Mouse (Mus musculus): Measurements from ENCODE around the gene Inpp5d. TPM values are rescaled to one million over a fixed set of nuclear protein-coding genes. Genes with fewer than 3 reads are reported as not detected.

Inpp5d gene
- total and polyA plus RNA-seq, 2 experiments from 2014 or later, result 3.1 to 6.4 TPM

DNA sequence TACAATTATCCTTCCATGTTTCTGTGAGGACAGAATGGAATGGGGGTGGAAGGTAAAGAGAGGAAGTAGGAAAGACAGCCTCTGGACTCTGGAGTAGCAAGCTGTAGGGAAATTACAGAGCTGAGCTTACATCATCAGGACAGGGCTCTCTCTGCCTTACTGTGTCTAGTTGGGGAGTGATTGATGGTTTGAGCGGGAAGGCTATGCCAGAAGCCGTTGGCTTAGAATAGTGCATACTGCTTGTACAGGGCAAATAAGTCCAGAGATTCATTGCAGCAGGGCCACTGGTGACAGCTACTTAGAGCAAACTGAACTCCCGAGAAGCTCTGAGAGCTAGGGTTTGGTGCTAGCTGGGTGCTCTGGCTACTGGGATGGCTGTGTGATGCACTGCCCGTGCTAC is 66.2 kb downstream of the Inpp5d start:
- no peak overlapping the region for H3K4me2 ChIP-seq (ENCODE audit: low read depth, low read length, poor library complexity, severe bottlenecking)
- H3K36me3 ChIP-seq (ENCODE audit: insufficient read depth, low read length), result no peaks in the 10 kb centered on the region
- ATAC-seq (ENCODE audit: low FRiP score) (no peak), DNase-seq (ENCODE audit: low spot score) (no peak)
- WGBS, result 82% methylated on average over 4 of the region's 4 CpGs
- H3K9me3 ChIP-seq (ENCODE audit: low read length), result no peaks in the 10 kb centered on the region
- no peaks in the 10 kb centered on the region for H3K4me1 ChIP-seq (ENCODE audit: insufficient read depth, low read length)
- TF ChIP-seq CTCF (IDR thresholded peaks at IDR 0.05), result no peak
- H3K27ac ChIP-seq (ENCODE audit: low read depth, low read length), result no peak overlapping the region
- H3K4me3 ChIP-seq (ENCODE audit: low read depth, low read length), result no peak overlapping the region
- H3K27me3 ChIP-seq (ENCODE audit: insufficient read depth, low read length), result no peaks in the 10 kb centered on the region
- no peak overlapping the region for H3K9ac ChIP-seq (replicated peaks; ENCODE audit: low read length, poor library complexity, severe bottlenecking)

DNA sequence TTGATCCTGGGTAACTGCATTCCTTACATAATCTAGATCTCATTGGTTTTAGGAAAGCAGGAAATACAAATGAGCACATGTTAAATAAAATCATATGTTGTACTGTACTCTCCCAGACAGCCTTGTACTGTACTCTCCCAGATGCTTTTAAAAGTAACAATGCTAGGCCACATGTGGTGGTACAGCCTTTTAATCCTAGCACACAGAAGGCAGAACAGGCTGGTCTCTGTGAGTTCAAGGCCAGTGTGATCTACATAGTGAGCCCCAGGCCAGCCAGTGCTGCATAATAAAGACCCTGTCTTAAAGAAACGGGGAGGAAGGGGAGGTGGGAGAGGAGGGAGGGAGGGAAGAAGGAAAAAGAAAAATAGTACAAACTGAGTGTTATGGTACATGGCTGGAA is 66.9 kb downstream of the Inpp5d start:
- DNase-seq (ENCODE audit: low spot score) (no peak), ATAC-seq (ENCODE audit: low FRiP score) (no peak)
- Histone ChIP-seq H3K36me3 (ENCODE audit: insufficient read depth, low read length) (no peaks in the 10 kb centered on the region), H3K27ac (ENCODE audit: low read depth, low read length) (no peak overlapping the region), H3K27me3 (ENCODE audit: insufficient read depth, low read length) (no peaks in the 10 kb centered on the region), H3K4me1 (ENCODE audit: insufficient read depth, low read length) (no peaks in the 10 kb centered on the region), H3K9ac (replicated peaks; ENCODE audit: low read length, poor library complexity, severe bottlenecking) (no peak overlapping the region), H3K4me3 (ENCODE audit: low read depth, low read length) (no peak overlapping the region), H3K4me2 (ENCODE audit: low read depth, low read length, poor library complexity, severe bottlenecking) (no peak overlapping the region), H3K9me3 (ENCODE audit: low read length) (no peaks in the 10 kb centered on the region)
- WGBS, result 41% methylated on average over 1 of the region's 1 CpGs
- no peak for TF ChIP-seq CTCF (IDR thresholded peaks at IDR 0.05)

GRCm38 (mm10) chr1:87689661-87690341 is 69.7 kb downstream of the Inpp5d start:
- H3K9ac ChIP-seq (replicated peaks; ENCODE audit: low read length, poor library complexity, severe bottlenecking), result no peak overlapping the region
- H3K9me3 ChIP-seq (ENCODE audit: low read length), result no peaks in the 10 kb centered on the region
- 95% methylated on average over 1 of the region's 1 CpGs for WGBS
- no peaks in the 10 kb centered on the region for H3K36me3 ChIP-seq (ENCODE audit: insufficient read depth, low read length)
- H3K4me1 ChIP-seq (ENCODE audit: insufficient read depth, low read length), result no peaks in the 10 kb centered on the region
- no peak overlapping the region for H3K4me3 ChIP-seq (ENCODE audit: low read depth, low read length)
- ATAC-seq (ENCODE audit: low FRiP score) (no peak), DNase-seq (ENCODE audit: low spot score) (no peak)
- no peaks in the 10 kb centered on the region for H3K27me3 ChIP-seq (ENCODE audit: insufficient read depth, low read length)
- TF ChIP-seq CTCF (IDR thresholded peaks at IDR 0.05), result no peak
- H3K27ac ChIP-seq (ENCODE audit: low read depth, low read length), result no peak overlapping the region
- H3K4me2 ChIP-seq (ENCODE audit: low read depth, low read length, poor library complexity, severe bottlenecking), result no peak overlapping the region

DNA sequence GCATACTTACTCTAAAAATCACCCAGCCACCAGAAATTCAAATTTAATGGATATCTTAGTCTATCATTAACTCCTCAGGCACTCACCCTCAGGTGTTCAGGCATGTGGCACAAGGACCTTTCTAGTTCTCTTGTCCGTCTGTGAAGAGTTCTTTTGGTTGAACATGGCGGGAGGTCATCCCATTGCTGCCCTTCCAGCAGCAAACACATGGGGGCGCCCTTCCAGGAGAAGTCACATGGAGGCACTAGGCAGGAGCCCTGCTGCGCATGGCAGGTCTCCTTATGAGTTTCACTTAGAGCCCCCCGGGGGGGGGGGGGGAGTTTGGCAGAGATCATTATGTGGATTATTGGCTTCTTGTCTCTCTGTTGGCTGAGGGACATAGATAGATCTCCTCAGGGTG is 76.2 kb downstream of the Inpp5d start:
- no peaks in the 10 kb centered on the region for H3K4me1 ChIP-seq (ENCODE audit: insufficient read depth, low read length)
- no peaks in the 10 kb centered on the region for H3K36me3 ChIP-seq (ENCODE audit: insufficient read depth, low read length)
- H3K4me2 ChIP-seq (ENCODE audit: low read depth, low read length, poor library complexity, severe bottlenecking), result no peak overlapping the region
- DNase-seq (ENCODE audit: low spot score) (no peak), ATAC-seq (ENCODE audit: low FRiP score) (no peak)
- WGBS, result 79% methylated on average over 5 of the region's 5 CpGs
- no peaks in the 10 kb centered on the region for H3K9me3 ChIP-seq (ENCODE audit: low read length)
- no peak overlapping the region for H3K27ac ChIP-seq (ENCODE audit: low read depth, low read length)
- H3K4me3 ChIP-seq (ENCODE audit: low read depth, low read length), result no peak overlapping the region
- no peak for TF ChIP-seq CTCF (IDR thresholded peaks at IDR 0.05)
- H3K9ac ChIP-seq (replicated peaks; ENCODE audit: low read length, poor library complexity, severe bottlenecking), result no peak overlapping the region
- H3K27me3 ChIP-seq (ENCODE audit: insufficient read depth, low read length), result no peaks in the 10 kb centered on the region

DNA sequence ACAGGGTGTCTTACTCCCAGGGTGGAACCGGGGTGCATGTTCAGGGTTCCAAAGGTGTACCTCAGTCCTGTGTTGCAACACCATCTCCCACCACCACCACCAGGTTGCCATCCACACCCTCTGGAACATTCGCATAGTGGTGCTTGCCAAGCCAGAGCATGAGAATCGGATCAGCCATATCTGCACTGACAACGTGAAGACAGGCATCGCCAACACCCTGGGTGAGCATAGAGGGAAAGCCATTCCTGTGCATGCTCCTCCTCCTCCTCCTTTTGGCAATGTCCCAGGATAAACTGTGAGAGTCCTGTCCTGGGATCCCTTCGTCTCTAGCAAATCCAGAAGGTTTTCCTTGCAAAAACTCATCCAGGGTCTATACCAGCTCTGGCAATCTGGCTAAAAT is 77.9 kb downstream of the Inpp5d start:
- Histone ChIP-seq H3K27ac (ENCODE audit: low read depth, low read length) (no peak overlapping the region), H3K9ac (replicated peaks; ENCODE audit: low read length, poor library complexity, severe bottlenecking) (no peak overlapping the region), H3K4me2 (ENCODE audit: low read depth, low read length, poor library complexity, severe bottlenecking) (no peak overlapping the region), H3K4me3 (ENCODE audit: low read depth, low read length) (no peak overlapping the region), H3K4me1 (ENCODE audit: insufficient read depth, low read length) (no peaks in the 10 kb centered on the region), H3K9me3 (ENCODE audit: low read length) (no peaks in the 10 kb centered on the region), H3K27me3 (ENCODE audit: insufficient read depth, low read length) (no peaks in the 10 kb centered on the region), H3K36me3 (ENCODE audit: insufficient read depth, low read length) (no peaks in the 10 kb centered on the region)
- TF ChIP-seq CTCF (IDR thresholded peaks at IDR 0.05), result no peak
- DNase-seq (ENCODE audit: low spot score) (no peak), ATAC-seq (ENCODE audit: low FRiP score) (no peak)
- 89% methylated on average over 6 of the region's 6 CpGs for WGBS

DNA sequence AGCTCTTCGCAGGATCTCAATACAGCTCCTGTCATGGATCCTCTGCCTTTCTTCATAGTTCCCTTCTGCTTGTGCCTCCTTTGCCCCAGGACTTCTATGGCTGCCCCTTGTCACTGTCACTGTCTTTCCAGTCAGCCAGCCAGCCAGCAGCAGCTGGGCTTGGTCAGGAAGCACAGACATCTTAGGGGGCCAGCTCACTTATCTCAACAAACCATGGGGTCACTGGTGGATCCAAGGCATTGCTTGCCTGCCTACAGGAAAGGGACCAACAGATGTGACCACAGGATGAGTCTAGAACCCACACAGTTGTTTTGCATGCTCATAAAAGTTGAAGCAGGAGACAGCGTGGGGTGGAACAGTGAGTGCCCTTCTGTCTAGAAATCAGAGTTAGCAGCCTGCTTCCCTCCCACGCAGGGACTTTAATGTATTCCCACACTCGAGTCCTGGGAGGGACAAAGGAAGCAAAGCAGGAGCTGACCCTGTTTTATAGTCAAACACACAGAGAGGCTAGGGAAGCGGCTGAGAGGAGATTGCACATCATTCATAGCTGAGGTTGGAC is 79.9 kb downstream of the Inpp5d start:
- DNase-seq (ENCODE audit: low spot score) (no peak), ATAC-seq (ENCODE audit: low FRiP score) (no peak)
- TF ChIP-seq CTCF (IDR thresholded peaks at IDR 0.05), result no peak
- Histone ChIP-seq H3K27ac (ENCODE audit: low read depth, low read length) (no peak overlapping the region), H3K4me1 (ENCODE audit: insufficient read depth, low read length) (no peaks in the 10 kb centered on the region), H3K27me3 (ENCODE audit: insufficient read depth, low read length) (no peaks in the 10 kb centered on the region), H3K4me2 (ENCODE audit: low read depth, low read length, poor library complexity, severe bottlenecking) (no peak overlapping the region), H3K9me3 (ENCODE audit: low read length) (no peaks in the 10 kb centered on the region), H3K36me3 (ENCODE audit: insufficient read depth, low read length) (no peaks in the 10 kb centered on the region), H3K4me3 (ENCODE audit: low read depth, low read length) (no peak overlapping the region), H3K9ac (replicated peaks; ENCODE audit: low read length, poor library complexity, severe bottlenecking) (no peak overlapping the region)
- 73% methylated on average over 5 of the region's 5 CpGs for WGBS

Data from midbrain, postnatal 0 days (tissue).